Mouse (Mus musculus): ENCODE results near the gene Fgfr2. TPM values are rescaled to one million over a fixed set of nuclear protein-coding genes. Genes with fewer than 3 reads are reported as not detected.

Gene Fgfr2
- total RNA-seq, 1 experiment = 37.5 TPM

DNA sequence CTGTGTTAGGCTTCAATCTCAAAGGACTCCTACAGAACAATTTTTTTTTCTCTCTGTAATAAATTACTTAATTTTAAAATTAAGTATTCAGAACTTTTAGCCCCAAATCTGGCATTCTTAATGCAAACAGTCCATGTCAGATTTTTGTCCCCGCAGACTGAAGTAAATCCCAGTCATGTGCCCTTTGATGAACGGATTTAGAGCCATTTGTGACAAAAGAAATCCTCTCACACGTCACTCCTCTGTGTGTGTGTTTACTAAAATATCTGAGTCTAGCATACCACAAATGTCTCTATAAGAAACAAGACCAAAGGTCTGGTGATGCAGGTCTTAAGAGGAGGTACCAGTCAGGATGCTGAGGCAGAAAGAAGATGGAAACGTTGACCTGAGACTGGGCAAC lies 2906.9 kb downstream of the Fgfr2 start:
- in situ Hi-C loops (cut with MboI; ENCODE audit: low sequenced_read_pairs in 2 of 2, unreplicated experiment in 2 of 2) = no loop called here
- Histone ChIP-seq H3K4me1 (ENCODE audit: control insufficient read depth in 2 of 2, insufficient read depth in 2 of 2, low read length in 2 of 2, poor library complexity in 1 of 2) (peaks cover 0 to 4% of the 10 kb centered on the region in 2 experiments; a peak in 1 of 4 replicates), H3K4me3 (ENCODE audit: insufficient read depth in 1 of 2, low read depth in 1 of 2, low read length in 2 of 2, poor library complexity in 1 of 2, severe bottlenecking in 1 of 2) (no peak overlapping the region), H3K9me3 (ENCODE audit: control insufficient read depth, insufficient read depth, low read depth, low read length) (no peaks in the 10 kb centered on the region), H3K27ac (ENCODE audit: insufficient read depth, low read depth, low read length, poor library complexity, severe bottlenecking) (no peak overlapping the region), H3K9ac (ENCODE audit: insufficient read depth, low read depth, low read length, poor library complexity, severe bottlenecking) (no peak overlapping the region), H3K36me3 (ENCODE audit: control insufficient read depth, insufficient read depth, low read length, poor library complexity, severe bottlenecking) (no peaks in the 10 kb centered on the region; the same call in 1 of the 2 replicates)
- no peak for TF ChIP-seq ZC3H11A (IDR thresholded peaks at IDR 0.05; ENCODE audit: borderline replicate concordance, low read depth, low read length)
- no peak for TF ChIP-seq HCFC1 (IDR thresholded peaks at IDR 0.05; ENCODE audit: borderline replicate concordance, insufficient read depth, low read length)
- TF ChIP-seq MAFK (IDR thresholded peaks at IDR 0.05; ENCODE audit: insufficient read depth, low read depth, low read length) = no peak
- TF ChIP-seq CHD2 (IDR thresholded peaks at IDR 0.05; ENCODE audit: low read depth, low read length) = no peak
- TF ChIP-seq ZNF384 (IDR thresholded peaks at IDR 0.05; ENCODE audit: low read depth, low read length) = no peak
- no peak for DNase-seq (ENCODE audit: low read depth, low spot score)

DNA sequence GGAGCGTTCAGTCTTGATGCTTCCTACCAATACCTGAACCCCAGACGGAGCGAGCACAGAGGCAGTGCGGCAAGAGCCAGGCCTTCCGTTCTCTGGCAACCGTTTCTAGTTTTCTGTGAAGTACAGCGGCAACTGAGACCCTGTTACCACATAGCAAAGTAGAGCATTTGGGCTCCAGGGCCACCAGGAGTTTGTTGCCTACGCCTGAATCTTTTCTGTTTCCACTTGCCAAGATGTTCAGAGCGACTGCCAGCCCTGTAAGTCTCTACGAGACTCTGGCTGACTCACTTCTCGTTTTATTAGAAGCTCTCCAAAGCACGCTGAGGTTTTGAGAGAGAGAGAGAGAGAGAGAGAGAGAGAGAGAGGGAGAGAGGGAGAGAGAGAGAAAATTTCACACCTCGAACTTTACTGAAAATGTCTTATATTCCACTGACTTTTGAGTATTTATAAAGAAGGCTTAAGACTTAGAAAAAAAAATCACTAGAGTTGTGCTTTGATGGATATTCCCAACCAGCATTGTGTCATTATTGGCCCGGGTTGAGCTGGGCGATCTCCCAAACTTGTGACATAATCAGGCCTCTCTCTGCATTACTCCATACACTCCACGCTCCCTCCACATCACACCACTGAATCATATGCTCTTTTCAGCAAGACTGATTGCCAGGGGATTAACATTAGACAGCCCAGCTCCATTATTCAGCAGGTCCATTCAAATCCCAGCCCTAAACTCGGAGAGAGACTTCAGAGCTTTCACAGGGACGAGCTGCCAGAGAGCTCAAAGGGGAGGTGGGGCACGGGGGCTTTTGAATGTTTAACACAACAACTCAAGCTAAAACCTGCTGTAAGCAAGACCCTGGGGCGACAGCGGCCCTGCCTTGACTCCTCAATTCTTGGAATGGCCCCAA lies 2907.6 kb downstream of the Fgfr2 start:
- Histone ChIP-seq H3K9me3 (ENCODE audit: control insufficient read depth, insufficient read depth, low read depth, low read length) (no peaks in the 10 kb centered on the region), H3K27ac (ENCODE audit: insufficient read depth, low read depth, low read length, poor library complexity, severe bottlenecking) (no peak overlapping the region), H3K4me1 (ENCODE audit: control insufficient read depth in 2 of 2, insufficient read depth in 2 of 2, low read length in 2 of 2, poor library complexity in 1 of 2) (peaks cover 0 to 4% of the 10 kb centered on the region in 2 experiments; a peak in 1 of 4 replicates), H3K36me3 (ENCODE audit: control insufficient read depth, insufficient read depth, low read length, poor library complexity, severe bottlenecking) (no peaks in the 10 kb centered on the region; the same call in 1 of the 2 replicates), H3K9ac (ENCODE audit: insufficient read depth, low read depth, low read length, poor library complexity, severe bottlenecking) (no peak overlapping the region), H3K4me3 (ENCODE audit: insufficient read depth in 1 of 2, low read depth in 1 of 2, low read length in 2 of 2, poor library complexity in 1 of 2, severe bottlenecking in 1 of 2) (no peak overlapping the region)
- in situ Hi-C loops (cut with MboI; ENCODE audit: low sequenced_read_pairs in 2 of 2, unreplicated experiment in 2 of 2) = no loop called here
- peak; percentile 20 for DNase-seq (ENCODE audit: low read depth, low spot score)
- TF ChIP-seq HCFC1 (IDR thresholded peaks at IDR 0.05; ENCODE audit: borderline replicate concordance, insufficient read depth, low read length) = no peak
- no peak for TF ChIP-seq CHD2 (IDR thresholded peaks at IDR 0.05; ENCODE audit: low read depth, low read length)
- TF ChIP-seq ZC3H11A (IDR thresholded peaks at IDR 0.05; ENCODE audit: borderline replicate concordance, low read depth, low read length) = no peak
- no peak for TF ChIP-seq ZNF384 (IDR thresholded peaks at IDR 0.05; ENCODE audit: low read depth, low read length)
- TF ChIP-seq MAFK (IDR thresholded peaks at IDR 0.05; ENCODE audit: insufficient read depth, low read depth, low read length) = no peak

DNA sequence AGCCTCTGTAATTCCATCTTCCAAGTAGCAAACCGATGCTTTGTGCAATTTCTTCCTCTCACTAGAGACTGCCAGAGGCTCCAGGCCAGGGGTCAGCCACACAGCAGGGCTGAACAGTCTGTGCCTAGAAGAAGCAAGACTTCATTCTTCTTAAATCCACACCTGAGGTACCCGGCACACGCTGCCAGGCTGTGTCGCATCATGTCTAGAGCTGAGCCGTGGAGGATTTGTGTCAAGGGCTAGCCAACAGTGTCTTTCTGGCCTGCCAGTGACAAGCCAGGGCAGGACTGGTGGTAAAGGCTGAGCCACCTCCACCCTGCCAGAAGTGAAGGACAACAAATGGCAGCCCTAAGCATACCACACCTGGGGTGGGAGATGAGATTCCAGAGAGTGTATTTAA lies 2910.0 kb downstream of the Fgfr2 start:
- Histone ChIP-seq H3K27ac (ENCODE audit: insufficient read depth, low read depth, low read length, poor library complexity, severe bottlenecking) (no peak overlapping the region), H3K9me3 (ENCODE audit: control insufficient read depth, insufficient read depth, low read depth, low read length) (no peaks in the 10 kb centered on the region), H3K4me3 (ENCODE audit: insufficient read depth in 1 of 2, low read depth in 1 of 2, low read length in 2 of 2, poor library complexity in 1 of 2, severe bottlenecking in 1 of 2) (no peak overlapping the region), H3K36me3 (ENCODE audit: control insufficient read depth, insufficient read depth, low read length, poor library complexity, severe bottlenecking) (no peaks in the 10 kb centered on the region; the same call in 1 of the 2 replicates), H3K4me1 (ENCODE audit: control insufficient read depth in 2 of 2, insufficient read depth in 2 of 2, low read length in 2 of 2, poor library complexity in 1 of 2) (peaks cover 0 to 2% of the 10 kb centered on the region in 2 experiments; a peak in 2 of 4 replicates), H3K9ac (ENCODE audit: insufficient read depth, low read depth, low read length, poor library complexity, severe bottlenecking) (no peak overlapping the region)
- no peak for DNase-seq (ENCODE audit: low read depth, low spot score)
- TF ChIP-seq ZC3H11A (IDR thresholded peaks at IDR 0.05; ENCODE audit: borderline replicate concordance, low read depth, low read length) = no peak
- in situ Hi-C loops (cut with MboI; ENCODE audit: low sequenced_read_pairs in 2 of 2, unreplicated experiment in 2 of 2) = no loop called here

DNA sequence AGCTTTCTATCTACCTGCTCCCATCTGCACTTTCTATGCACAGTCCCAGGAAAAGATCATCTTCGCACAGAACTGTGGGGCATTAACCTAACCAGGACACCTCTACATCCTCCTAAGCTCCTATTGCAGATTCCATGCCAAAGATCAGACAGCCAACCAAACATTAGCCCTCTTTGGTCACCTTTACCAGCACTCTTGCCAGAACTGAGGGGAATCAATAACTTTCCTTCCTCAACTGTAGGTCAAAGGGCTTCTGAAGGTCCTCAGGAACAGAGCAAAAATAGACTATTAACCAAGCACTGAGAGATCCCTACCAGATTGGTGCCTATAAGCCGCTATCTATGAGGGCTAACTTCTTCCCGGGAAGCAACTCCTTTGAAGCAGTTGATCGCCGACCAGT lies 2911.7 kb downstream of the Fgfr2 start:
- Histone ChIP-seq H3K4me3 (ENCODE audit: insufficient read depth in 1 of 2, low read depth in 1 of 2, low read length in 2 of 2, poor library complexity in 1 of 2, severe bottlenecking in 1 of 2) (no peak overlapping the region), H3K9me3 (ENCODE audit: control insufficient read depth, insufficient read depth, low read depth, low read length) (no peaks in the 10 kb centered on the region), H3K27ac (ENCODE audit: insufficient read depth, low read depth, low read length, poor library complexity, severe bottlenecking) (no peak overlapping the region), H3K9ac (ENCODE audit: insufficient read depth, low read depth, low read length, poor library complexity, severe bottlenecking) (no peak overlapping the region), H3K4me1 (ENCODE audit: control insufficient read depth in 2 of 2, insufficient read depth in 2 of 2, low read length in 2 of 2, poor library complexity in 1 of 2) (peaks cover 0 to 8% of the 10 kb centered on the region in 2 experiments; a peak in 2 of 4 replicates), H3K36me3 (ENCODE audit: control insufficient read depth, insufficient read depth, low read length, poor library complexity, severe bottlenecking) (no peaks in the 10 kb centered on the region; the same call in 1 of the 2 replicates)
- TF ChIP-seq HCFC1 (IDR thresholded peaks at IDR 0.05; ENCODE audit: borderline replicate concordance, insufficient read depth, low read length) (no peak), ZNF384 (IDR thresholded peaks at IDR 0.05; ENCODE audit: low read depth, low read length) (no peak), ZC3H11A (IDR thresholded peaks at IDR 0.05; ENCODE audit: borderline replicate concordance, low read depth, low read length) (no peak), MAFK (IDR thresholded peaks at IDR 0.05; ENCODE audit: insufficient read depth, low read depth, low read length) (no peak), CHD2 (IDR thresholded peaks at IDR 0.05; ENCODE audit: low read depth, low read length) (no peak)
- in situ Hi-C loops (cut with MboI; ENCODE audit: low sequenced_read_pairs in 2 of 2, unreplicated experiment in 2 of 2) = no loop called here
- no peak for DNase-seq (ENCODE audit: low read depth, low spot score)
